Mouse (Mus musculus) hindbrain, embryonic 15.5 days (tissue): ENCODE data around the gene Creb3. TPM values are rescaled to one million over a fixed set of nuclear protein-coding genes. Genes with fewer than 3 reads are reported as not detected.

Source experiments
- ATAC-seq: fragments of 200-750 bp; cut with Nextera tagmentation; 2 replicates; pipeline ENCODE4 v1.8.0; 2017; ENCODE audit warnings: low read depth, moderate number of reproducible peaks, moderate TSS enrichment; ENCODE audit not compliant: low FRiP score
- H3K27ac ChIP-seq: fragments of 300-500 bp; sonication (generic); replicated peaks from 2 replicates; pipeline ENCODE4 v1.5.1; 2015; ENCODE audit warnings: mild to moderate bottlenecking, inconsistent platforms
- H3K27me3 ChIP-seq: fragments of 300-500 bp; sonication (generic); 2 replicates; pipeline ENCODE4 v1.6.1; 2015; ENCODE audit warnings: control low read depth, inconsistent platforms
- H3K36me3 ChIP-seq: fragments of 300-500 bp; sonication (generic); 2 replicates; pipeline ENCODE4 v1.6.1; 2015; ENCODE audit warnings: control low read depth, inconsistent platforms
- H3K4me1 ChIP-seq: fragments of 300-500 bp; sonication (generic); replicated peaks from 2 replicates; pipeline ENCODE4 v1.6.1; 2015; ENCODE audit warnings: control low read depth, inconsistent platforms
- H3K4me2 ChIP-seq: fragments of 300-500 bp; sonication (generic); 2 replicates; pipeline ENCODE4 v1.6.1; 2015; ENCODE audit warnings: moderate library complexity, mild to moderate bottlenecking, inconsistent platforms
- H3K4me3 ChIP-seq: fragments of 300-500 bp; sonication (generic); 2 replicates; pipeline ENCODE4 v1.5.1; 2015; ENCODE audit warnings: mild to moderate bottlenecking, inconsistent platforms
- H3K9ac ChIP-seq: fragments of 300-500 bp; sonication (generic); 2 replicates; pipeline ENCODE4 v1.6.1; 2015; ENCODE audit warnings: inconsistent platforms
- H3K9me3 ChIP-seq: fragments of 300-500 bp; sonication (generic); 2 replicates; pipeline ENCODE4 v1.6.1; 2016; ENCODE audit warnings: control low read depth, inconsistent platforms
- WGBS: fragments of 180-500 bp; shearing (Covaris S2); methylation state at CpG from one replicate; pipeline ENCODE4 v1.1.7; 2015; 5-methylcytosine and 5-hydroxymethylcytosine counted together
- polyA plus RNA-seq: library from polyadenylated mRNA; unstranded; fragments of >200 nt; fragmentation: Nextera tagmentation; extraction: Ambion mirVana; gene quantifications from 2 replicates; pipeline ENCODE4 v1.2.1, GENCODE M21; 2015

Gene Creb3
- polyA plus RNA-seq, 1 experiment from 2014 or later: 79.5 TPM

- peak overlapping the region; percentile 87 for H3K4me2 ChIP-seq
- peaks cover 49% of the 10 kb centered on the region for H3K4me1 ChIP-seq
- H3K27me3 ChIP-seq: no peaks in the 10 kb centered on the region
- WGBS: 83% methylated on average over 13 of the region's 13 CpGs
- no peaks in the 10 kb centered on the region for H3K9me3 ChIP-seq
- H3K36me3 ChIP-seq: peaks cover 25% of the 10 kb centered on the region
- H3K4me3 ChIP-seq: no peak overlapping the region
- H3K27ac ChIP-seq: no peak overlapping the region
- H3K9ac ChIP-seq: no peak overlapping the region
- no peak for ATAC-seq
Measured at GRCm38 (mm10) chr4:43559519-43560242, 2.5 kb upstream of the Creb3 start.

DNA sequence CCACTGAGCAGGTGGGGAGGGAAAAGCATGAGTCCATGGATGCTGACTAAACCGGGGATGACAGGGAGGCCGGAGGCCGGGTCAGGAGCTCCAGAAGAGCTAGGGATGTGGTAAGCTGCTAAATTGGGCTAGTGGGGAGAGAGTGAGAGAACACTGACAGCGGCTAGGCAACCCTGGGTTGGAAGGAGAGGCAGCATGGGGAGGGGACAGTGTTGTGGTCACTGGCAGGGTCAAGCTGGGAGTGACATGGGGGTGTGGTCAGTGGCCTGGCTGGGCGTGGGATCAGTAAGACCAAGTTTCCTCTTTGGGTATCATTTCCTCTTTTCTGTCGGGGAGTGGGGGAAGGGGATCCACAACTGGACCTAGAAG lies 1.9 kb upstream of the Creb3 start:
- no peak for ATAC-seq
- 48% methylated on average over 6 of the region's 6 CpGs for WGBS
- peak overlapping the region; percentile 87 for H3K4me2 ChIP-seq
- H3K4me3 ChIP-seq: no peak overlapping the region
- H3K36me3 ChIP-seq: peaks cover 25% of the 10 kb centered on the region
- no peak overlapping the region for H3K27ac ChIP-seq
- H3K27me3 ChIP-seq: no peaks in the 10 kb centered on the region
- no peaks in the 10 kb centered on the region for H3K9me3 ChIP-seq
- H3K9ac ChIP-seq: no peak overlapping the region
- peaks cover 49% of the 10 kb centered on the region for H3K4me1 ChIP-seq

- peak overlapping the region; percentile 93; the same call in 1 of the 2 replicates for H3K9ac ChIP-seq
- H3K9me3 ChIP-seq: no peaks in the 10 kb centered on the region
- 42% methylated on average over 2 of the region's 2 CpGs for WGBS
- peaks cover 49% of the 10 kb centered on the region for H3K4me1 ChIP-seq
- H3K36me3 ChIP-seq: peaks cover 24% of the 10 kb centered on the region
- no peak overlapping the region for H3K27ac ChIP-seq
- H3K4me2 ChIP-seq: peak overlapping the region; percentile 87
- ATAC-seq: no peak
- no peaks in the 10 kb centered on the region for H3K27me3 ChIP-seq
- peak overlapping the region; percentile 88 for H3K4me3 ChIP-seq
Measured at GRCm38 (mm10) chr4:43560976-43561375, 1.2 kb upstream of the Creb3 start.

DNA sequence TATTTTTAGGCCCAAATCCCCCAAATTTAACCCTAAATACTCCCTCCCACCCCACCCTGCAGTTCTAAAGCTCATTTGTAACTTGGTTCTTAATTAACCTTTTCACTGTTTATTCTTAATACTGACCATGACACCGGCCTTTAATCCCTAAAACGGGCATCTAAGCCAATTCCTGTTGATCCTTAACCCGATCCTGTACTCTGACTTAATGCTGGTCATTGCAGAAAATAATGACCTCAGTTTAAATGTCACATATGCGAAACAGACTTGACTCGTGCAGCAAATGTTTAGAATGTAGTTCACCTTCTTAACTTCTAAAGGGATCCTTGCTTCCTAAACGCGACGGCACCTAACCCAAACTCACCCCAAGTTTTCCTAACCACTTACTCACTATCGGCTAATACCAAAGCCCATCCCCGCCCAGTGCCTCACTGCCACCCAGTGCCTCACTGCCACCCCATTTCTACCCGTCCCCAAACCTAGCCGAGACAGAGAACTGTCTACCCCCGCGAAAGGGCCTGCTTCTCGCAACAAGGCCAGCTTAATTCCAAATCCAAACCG lies 616 bp upstream of the Creb3 start:
- Histone ChIP-seq H3K27me3 (no peaks in the 10 kb centered on the region), H3K4me2 (peak overlapping the region; percentile 87), H3K4me1 (peaks cover 49% of the 10 kb centered on the region), H3K36me3 (peaks cover 25% of the 10 kb centered on the region), H3K9ac (peak overlapping the region; percentile 93), H3K9me3 (no peaks in the 10 kb centered on the region), H3K27ac (peak overlapping the region; percentile 98), H3K4me3 (peak overlapping the region; percentile 88)
- ATAC-seq: no peak
- 3% methylated on average over 16 of the region's 16 CpGs for WGBS

DNA sequence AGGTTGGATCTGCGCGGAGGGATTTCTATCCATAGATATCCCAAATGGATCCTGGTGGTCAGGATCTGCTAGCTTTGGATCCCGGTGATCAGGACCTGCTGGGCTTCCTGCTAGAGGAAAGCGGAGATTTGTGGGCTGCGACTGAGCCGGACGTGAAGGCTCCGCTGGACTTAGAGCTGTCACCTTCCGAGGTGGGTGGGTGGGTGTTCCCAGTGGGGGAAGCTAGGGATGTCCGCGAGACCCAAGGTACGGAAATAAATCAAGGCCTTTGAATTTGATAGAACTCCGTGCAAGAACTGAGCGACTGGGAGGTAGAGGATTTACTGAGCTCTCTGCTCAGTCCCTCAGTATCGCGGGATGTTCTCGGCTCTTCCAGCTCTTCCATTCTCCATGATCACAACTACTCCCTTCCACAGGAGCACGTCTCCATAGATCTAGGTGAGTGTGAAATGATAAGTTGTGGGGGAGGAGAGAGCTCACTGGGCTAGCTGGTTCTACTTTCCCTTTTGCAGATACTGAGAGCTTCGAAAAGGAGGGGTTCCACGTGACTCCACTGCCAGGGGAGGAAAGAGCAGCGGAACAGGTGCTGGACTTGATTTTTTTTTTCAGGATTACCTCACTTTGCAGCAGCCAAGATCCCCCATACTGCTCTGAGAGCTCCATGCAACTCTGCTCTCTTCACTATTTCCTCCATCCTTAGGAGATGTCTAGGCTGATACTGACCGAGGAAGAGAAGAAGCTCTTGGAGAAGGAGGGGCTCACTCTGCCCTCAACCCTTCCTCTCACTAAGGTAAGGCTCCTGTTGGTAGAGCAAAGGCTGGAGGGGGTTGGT lies 853 bp downstream of the Creb3 start:
- Histone ChIP-seq H3K4me2 (peak overlapping the region; percentile 87), H3K9ac (peak overlapping the region; percentile 93), H3K4me3 (peak overlapping the region; percentile 88), H3K9me3 (no peaks in the 10 kb centered on the region), H3K4me1 (peaks cover 49% of the 10 kb centered on the region), H3K36me3 (peaks cover 40% of the 10 kb centered on the region), H3K27ac (peak overlapping the region; percentile 98), H3K27me3 (no peaks in the 10 kb centered on the region)
- peak; percentile 42; the same call in 1 of the 2 replicates for ATAC-seq
- WGBS: 8% methylated on average over 22 of the region's 22 CpGs

- Histone ChIP-seq H3K4me3 (peak overlapping the region; percentile 88), H3K9ac (peak overlapping the region; percentile 93), H3K36me3 (peaks cover 45% of the 10 kb centered on the region), H3K9me3 (no peaks in the 10 kb centered on the region), H3K4me1 (peaks cover 44% of the 10 kb centered on the region), H3K27me3 (no peaks in the 10 kb centered on the region), H3K4me2 (peak overlapping the region; percentile 87), H3K27ac (no peak overlapping the region; the same call in 1 of the 2 replicates)
- no peak for ATAC-seq
- 87% methylated on average over 4 of the region's 4 CpGs for WGBS
Measured at GRCm38 (mm10) chr4:43563601-43563875, 1.4 kb downstream of the Creb3 start.

GRCm38 (mm10) chr4:43564231-43564630 lies 2.1 kb downstream of the Creb3 start:
- ATAC-seq: no peak
- Histone ChIP-seq H3K4me2 (no peak overlapping the region), H3K4me1 (peaks cover 38% of the 10 kb centered on the region), H3K9ac (no peak overlapping the region), H3K4me3 (no peak overlapping the region), H3K9me3 (no peaks in the 10 kb centered on the region), H3K27ac (no peak overlapping the region), H3K36me3 (peaks cover 50% of the 10 kb centered on the region), H3K27me3 (no peaks in the 10 kb centered on the region)
- 52% methylated on average over 2 of the region's 2 CpGs for WGBS

- no peaks in the 10 kb centered on the region for H3K27me3 ChIP-seq
- no peak overlapping the region for H3K4me3 ChIP-seq
- ATAC-seq: no peak
- no peak overlapping the region for H3K27ac ChIP-seq
- H3K4me1 ChIP-seq: peaks cover 14% of the 10 kb centered on the region
- H3K36me3 ChIP-seq: peaks cover 79% of the 10 kb centered on the region
- no peak overlapping the region for H3K4me2 ChIP-seq
- 92% methylated on average over 9 of the region's 9 CpGs for WGBS
- no peak overlapping the region for H3K9ac ChIP-seq
- H3K9me3 ChIP-seq: no peaks in the 10 kb centered on the region
Measured at GRCm38 (mm10) chr4:43567140-43567539, 5.0 kb downstream of the Creb3 start.

- Histone ChIP-seq H3K36me3 (peaks cover 71% of the 10 kb centered on the region), H3K9me3 (no peaks in the 10 kb centered on the region), H3K27ac (no peak overlapping the region), H3K9ac (no peak overlapping the region), H3K4me1 (peaks cover 19% of the 10 kb centered on the region), H3K27me3 (no peaks in the 10 kb centered on the region), H3K4me3 (no peak overlapping the region), H3K4me2 (no peak overlapping the region)
- ATAC-seq: no peak
- 84% methylated on average over 6 of the region's 6 CpGs for WGBS
Measured at GRCm38 (mm10) chr4:43571395-43572045, 9.4 kb downstream of the Creb3 start.

DNA sequence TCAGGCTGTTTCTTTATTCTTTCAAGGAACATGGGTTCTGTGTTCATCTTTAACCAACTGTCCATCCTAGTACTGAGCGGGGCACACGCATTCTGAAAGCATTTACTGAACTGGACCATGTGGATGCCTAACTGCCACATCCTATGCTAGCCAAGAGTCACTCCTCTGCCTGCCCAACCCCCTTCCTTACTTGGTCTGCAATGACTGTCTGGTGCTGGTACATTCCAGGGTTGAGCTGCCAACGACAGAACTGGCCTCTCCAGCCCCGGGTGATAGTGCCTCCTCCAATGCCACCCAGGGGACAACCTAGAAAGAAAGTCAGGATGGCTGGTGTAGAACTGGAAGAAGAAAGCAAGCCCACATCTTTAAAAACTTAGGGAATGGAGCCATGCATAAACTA lies 11.4 kb downstream of the Creb3 start:
- WGBS: 92% methylated on average over 4 of the region's 4 CpGs
- H3K36me3 ChIP-seq: peaks cover 50% of the 10 kb centered on the region

DNA sequence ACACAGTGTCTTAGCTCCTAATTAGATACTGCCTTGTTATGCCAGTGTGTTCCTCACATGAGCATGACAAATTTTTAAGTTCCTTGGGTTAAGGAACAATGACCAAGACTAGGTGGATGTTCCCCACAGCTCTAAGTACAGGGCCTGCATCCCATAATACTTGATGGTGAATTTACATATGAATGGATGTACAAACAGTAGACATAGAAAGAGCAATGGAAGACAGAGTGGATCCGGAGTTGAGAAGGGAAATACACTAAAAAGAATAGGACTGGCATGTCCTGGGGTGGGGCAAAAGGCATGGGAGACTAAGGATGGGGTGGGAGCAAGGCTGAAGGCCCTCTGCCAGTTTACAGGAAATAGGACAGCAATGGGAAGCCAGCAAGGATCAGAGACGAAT lies 13.2 kb downstream of the Creb3 start:
- Histone ChIP-seq H3K9me3 (no peaks in the 10 kb centered on the region), H3K4me3 (peak overlapping the region; percentile 11; the same call in 1 of the 2 replicates), H3K36me3 (peaks cover 35% of the 10 kb centered on the region), H3K27ac (no peak overlapping the region), H3K4me1 (peaks cover 48% of the 10 kb centered on the region), H3K27me3 (no peaks in the 10 kb centered on the region), H3K9ac (no peak overlapping the region), H3K4me2 (peak overlapping the region; percentile 96)
- 43% methylated on average over 2 of the region's 2 CpGs for WGBS
- no peak for ATAC-seq

More for the DNA sequence above, 11.4 kb downstream of the Creb3 start:
- no peak overlapping the region for H3K4me2 ChIP-seq
- no peaks in the 10 kb centered on the region for H3K27me3 ChIP-seq
- no peak overlapping the region for H3K4me3 ChIP-seq
- H3K4me1 ChIP-seq: peaks cover 36% of the 10 kb centered on the region
- no peak overlapping the region for H3K27ac ChIP-seq
- H3K9ac ChIP-seq: no peak overlapping the region
- ATAC-seq: no peak
- H3K9me3 ChIP-seq: no peaks in the 10 kb centered on the region
